Mouse (Mus musculus) heart, embryonic 14.5 days (tissue): ENCODE data around the gene Zfp334. TPM values are rescaled to one million over a fixed set of nuclear protein-coding genes. Genes with fewer than 3 reads are reported as not detected.

ENCODE experiments used
- ATAC-seq: fragments of 200-750 bp; cut with Nextera tagmentation; 2 replicates; pipeline ENCODE4 v1.8.0; 2017; ENCODE audit warnings: low read depth, moderate TSS enrichment; ENCODE audit not compliant: insufficient number of reproducible peaks, insufficient read depth, low FRiP score
- H3K27ac ChIP-seq, 2 experiments: fragments of 200-500 bp in 1 of 2; fragments of 300-500 bp in 1 of 2; sonication (generic) in 1 of 2; replicated peaks in 1 of 2; 2 replicates each; pipeline ENCODE4 v1.5.1; 2012 to 2014; ENCODE audit warnings: low read depth in 2 of 2, low read length in 2 of 2, control low read depth in 1 of 2, mild to moderate bottlenecking in 1 of 2, mixed read lengths in 1 of 2; ENCODE audit not compliant: control insufficient read depth in 1 of 2, insufficient read depth in 1 of 2
- H3K27me3 ChIP-seq: fragments of 300-500 bp; sonication (generic); 2 replicates; pipeline ENCODE4 v1.6.1; 2014; ENCODE audit warnings: mild to moderate bottlenecking, low read length, control low read depth; ENCODE audit not compliant: control insufficient read depth, insufficient read depth
- H3K36me3 ChIP-seq: fragments of 300-500 bp; sonication (generic); 2 replicates; pipeline ENCODE4 v1.6.1; 2014; ENCODE audit warnings: mild to moderate bottlenecking, control low read depth, low read length, mixed read lengths; ENCODE audit not compliant: control insufficient read depth, insufficient read depth
- H3K4me1 ChIP-seq, 2 experiments: fragments of 200-500 bp in 1 of 2; fragments of 300-500 bp in 1 of 2; sonication (generic) in 1 of 2; 2 replicates each; pipeline ENCODE4 v1.6.1; 2012 to 2014; ENCODE audit warnings: low read length in 2 of 2, control low read depth in 1 of 2, mixed read lengths in 1 of 2; ENCODE audit not compliant: control insufficient read depth in 2 of 2, insufficient read depth in 2 of 2
- H3K4me2 ChIP-seq: fragments of 300-500 bp; sonication (generic); 2 replicates; pipeline ENCODE4 v1.6.1; 2014; ENCODE audit warnings: mild to moderate bottlenecking, low read length
- H3K4me3 ChIP-seq, 2 experiments: fragments of 200-500 bp in 1 of 2; fragments of 300-500 bp in 1 of 2; sonication (generic) in 1 of 2; 2 replicates each; pipeline ENCODE4 v1.5.1; 2012 to 2014; ENCODE audit warnings: low read length in 2 of 2, mild to moderate bottlenecking in 2 of 2, control low read depth in 1 of 2, low read depth in 1 of 2, moderate library complexity in 1 of 2; ENCODE audit not compliant: control insufficient read depth in 1 of 2, insufficient read depth in 1 of 2
- H3K9ac ChIP-seq: fragments of 300-500 bp; sonication (generic); 2 replicates; pipeline ENCODE4 v1.6.1; 2014; ENCODE audit warnings: mild to moderate bottlenecking, low read length
- H3K9me3 ChIP-seq: fragments of 300-500 bp; sonication (generic); 2 replicates; pipeline ENCODE4 v1.6.1; 2016; ENCODE audit warnings: low read length, control low read depth; ENCODE audit not compliant: control insufficient read depth
- WGBS: fragments of 180-500 bp; shearing (Covaris S2); extraction: QIAGEN DNeasy Blood & Tissue Kit; methylation state at CpG from one replicate; pipeline ENCODE4 v1.1.7; 2014; 5-methylcytosine and 5-hydroxymethylcytosine counted together
- polyA plus RNA-seq: library from polyadenylated mRNA; unstranded; fragments of >200 nt; fragmentation: Nextera tagmentation; extraction: Ambion mirVana; gene quantifications from 2 replicates; pipeline ENCODE4 v1.2.1, GENCODE M21; 2014

Gene Zfp334
- polyA plus RNA-seq, 1 experiment from 2014 or later, result 6.6 TPM

DNA sequence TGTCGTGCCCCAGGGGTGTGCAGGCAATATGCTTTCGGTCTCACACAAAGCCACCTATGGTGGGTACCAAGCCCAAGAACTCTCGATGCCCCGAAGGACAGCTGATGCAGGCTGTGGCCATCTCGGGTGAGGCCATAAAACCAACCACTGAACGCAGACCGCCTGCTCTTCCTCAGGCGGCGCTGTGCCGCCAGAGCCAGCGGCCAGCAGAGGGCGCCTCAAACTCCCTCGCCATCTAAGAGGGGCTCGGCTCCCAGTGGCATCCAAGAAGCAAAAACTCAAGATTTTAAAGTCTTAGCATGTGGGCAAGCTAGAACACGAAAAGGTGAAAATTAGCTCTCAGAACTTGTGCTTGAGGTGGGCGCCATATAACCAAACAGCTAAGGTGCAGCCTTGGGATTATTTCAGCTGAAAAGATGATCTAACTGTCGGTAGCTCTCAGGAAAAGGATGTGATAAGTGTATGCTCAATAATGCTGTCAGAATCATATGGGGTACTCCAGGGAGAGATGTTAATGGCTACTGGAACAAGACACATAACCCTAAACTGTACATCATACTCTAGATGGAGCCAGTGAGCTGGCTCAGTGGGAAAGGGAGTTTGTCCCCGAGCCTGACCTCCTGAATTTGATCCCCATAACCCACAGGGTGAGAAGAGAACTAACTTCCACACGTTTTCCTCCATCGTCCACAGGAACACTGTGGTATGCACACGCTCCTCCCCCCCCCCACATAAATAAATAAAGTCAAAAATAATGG lies 23.5 kb downstream of the Zfp334 start:
- ATAC-seq, result no peak
- no peaks in the 10 kb centered on the region for H3K9me3 ChIP-seq
- 0 out of 4 replicates have a peak overlapping the region, but pooled peaks of 1 of the 2 experiments have one; percentile 6 for H3K4me3 ChIP-seq
- no peaks in the 10 kb centered on the region for H3K36me3 ChIP-seq
- H3K27ac ChIP-seq, result no peak overlapping the region
- WGBS, result 9% methylated on average over 21 of the region's 21 CpGs
- peak overlapping the region; percentile 52 for H3K4me2 ChIP-seq
- H3K9ac ChIP-seq, result no peak overlapping the region
- H3K4me1 ChIP-seq, result peaks cover 2 to 8% of the 10 kb centered on the region in 2 experiments; a peak in 3 of 4 replicates
- H3K27me3 ChIP-seq, result peaks cover 42% of the 10 kb centered on the region

DNA sequence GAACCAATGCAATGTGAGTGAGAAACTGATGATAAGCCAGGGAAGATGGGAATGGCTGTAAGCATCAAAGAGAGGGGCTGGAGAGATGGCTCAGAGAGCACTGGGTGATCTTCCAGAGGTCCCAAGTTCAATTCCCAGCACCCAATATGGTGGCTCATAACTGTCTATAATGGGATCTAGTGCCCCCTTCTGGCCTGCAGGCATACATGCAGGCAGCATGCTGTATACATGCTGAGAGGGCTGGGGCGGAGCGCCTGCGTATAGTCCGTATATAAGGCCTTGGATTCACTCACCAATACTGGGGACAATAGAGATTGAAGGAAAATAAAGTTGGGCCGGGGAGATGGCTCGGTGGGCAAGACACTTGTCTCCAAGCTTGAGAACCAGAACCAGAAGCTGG lies 24.8 kb downstream of the Zfp334 start:
- Histone ChIP-seq H3K9me3 (no peaks in the 10 kb centered on the region), H3K27ac (no peak overlapping the region), H3K4me3 (no peak overlapping the region), H3K9ac (no peak overlapping the region), H3K4me1 (peaks cover 2 to 8% of the 10 kb centered on the region in 2 experiments; a peak in 3 of 4 replicates), H3K36me3 (no peaks in the 10 kb centered on the region), H3K27me3 (peaks cover 29% of the 10 kb centered on the region), H3K4me2 (no peak overlapping the region)
- 81% methylated on average over 6 of the region's 6 CpGs for WGBS
- ATAC-seq, result no peak

DNA sequence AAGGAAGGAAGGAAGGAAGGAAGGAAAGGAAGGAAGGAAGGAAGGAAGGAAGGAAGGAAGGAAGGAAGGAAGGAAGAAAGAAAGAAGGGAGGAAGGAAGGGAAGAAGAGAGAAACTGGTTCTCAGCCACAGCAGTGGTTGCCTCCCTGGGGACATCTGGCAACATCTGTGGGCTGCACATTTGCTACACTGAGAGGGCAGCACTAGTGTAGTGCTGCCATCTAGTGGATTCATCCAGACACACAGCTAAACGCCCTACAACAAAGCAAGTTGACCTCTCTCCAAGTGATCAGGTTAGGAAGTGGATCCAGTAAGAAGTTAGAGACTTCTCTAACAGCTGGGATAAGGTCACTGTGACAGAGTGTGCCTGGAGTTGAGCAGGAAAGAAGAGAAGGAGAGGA lies 27.2 kb downstream of the Zfp334 start:
- Histone ChIP-seq H3K9me3 (no peaks in the 10 kb centered on the region), H3K36me3 (no peaks in the 10 kb centered on the region), H3K4me3 (no peak overlapping the region), H3K27me3 (peaks cover 14% of the 10 kb centered on the region), H3K4me1 (peaks cover 0 to 2% of the 10 kb centered on the region in 2 experiments; a peak in 1 of 4 replicates), H3K27ac (no peak overlapping the region), H3K4me2 (no peak overlapping the region), H3K9ac (no peak overlapping the region)
- 0% methylated on average over 1 of the region's 1 CpGs for WGBS
- no peak for ATAC-seq

DNA sequence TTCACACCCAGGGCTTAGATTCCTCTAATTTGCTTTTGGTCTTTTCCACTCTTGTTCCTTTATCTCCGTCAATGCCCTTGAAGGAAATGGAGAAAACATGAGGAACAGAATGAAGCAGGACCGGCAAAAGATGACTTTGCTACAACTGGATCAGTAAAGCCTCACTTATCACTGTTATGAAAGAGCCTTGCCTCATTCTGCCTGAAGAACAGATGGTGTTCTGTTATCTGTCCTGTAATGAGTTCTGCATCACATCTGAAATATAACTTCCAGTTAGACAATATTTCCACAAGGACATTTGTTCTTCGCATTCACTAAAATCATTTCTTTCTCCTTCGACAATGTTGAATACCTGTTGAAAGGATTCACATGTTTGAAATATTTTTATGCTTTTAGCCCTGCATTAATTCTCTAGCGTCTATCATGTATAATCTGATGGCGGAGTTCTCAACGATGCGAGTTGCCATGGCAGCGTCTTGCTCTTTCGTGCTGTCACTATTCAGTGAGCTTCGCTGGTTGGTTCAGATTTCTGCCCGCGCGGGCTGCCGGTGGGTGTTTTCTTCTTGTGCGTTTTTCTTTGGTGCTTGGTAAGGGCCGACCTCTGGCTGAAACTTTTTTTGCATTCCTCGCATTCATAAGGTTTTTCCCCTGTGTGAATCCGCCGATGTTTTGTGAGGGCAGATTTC lies 36.1 kb downstream of the Zfp334 start:
- H3K4me1 ChIP-seq, result no peaks in the 10 kb centered on the region
- H3K27me3 ChIP-seq, result no peaks in the 10 kb centered on the region
- no peak overlapping the region for H3K27ac ChIP-seq
- no peaks in the 10 kb centered on the region for H3K36me3 ChIP-seq
- WGBS, result 86% methylated on average over 20 of the region's 20 CpGs
- H3K4me2 ChIP-seq, result no peak overlapping the region
- H3K9ac ChIP-seq, result no peak overlapping the region
- ATAC-seq, result no peak
- peaks cover 33% of the 10 kb centered on the region for H3K9me3 ChIP-seq
- no peak overlapping the region for H3K4me3 ChIP-seq

DNA sequence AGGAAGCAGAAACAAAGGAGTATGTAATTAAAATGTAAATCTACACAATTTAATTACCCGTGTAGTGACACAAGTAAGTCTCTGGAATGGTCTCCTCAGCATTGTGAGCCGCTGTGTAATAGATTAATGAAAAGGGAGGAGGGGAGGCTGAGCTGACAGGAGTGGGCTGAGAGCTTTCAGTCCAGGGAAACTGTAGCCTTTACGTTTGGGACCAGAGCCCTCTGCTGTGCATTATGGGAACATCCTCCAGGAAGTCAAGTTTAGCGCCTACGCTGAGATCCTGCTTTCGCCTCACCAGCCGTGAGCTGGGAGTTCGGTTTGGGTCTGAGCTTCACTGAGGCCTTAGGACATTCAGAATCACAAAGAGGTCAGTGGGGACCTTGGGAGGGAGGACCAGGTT lies 38.6 kb downstream of the Zfp334 start:
- Histone ChIP-seq H3K9me3 (peaks cover 33% of the 10 kb centered on the region), H3K9ac (no peak overlapping the region), H3K36me3 (no peaks in the 10 kb centered on the region), H3K4me2 (no peak overlapping the region), H3K27ac (no peak overlapping the region), H3K27me3 (no peaks in the 10 kb centered on the region), H3K4me1 (no peaks in the 10 kb centered on the region), H3K4me3 (no peak overlapping the region)
- ATAC-seq, result no peak
- 28% methylated on average over 8 of the region's 8 CpGs for WGBS

DNA sequence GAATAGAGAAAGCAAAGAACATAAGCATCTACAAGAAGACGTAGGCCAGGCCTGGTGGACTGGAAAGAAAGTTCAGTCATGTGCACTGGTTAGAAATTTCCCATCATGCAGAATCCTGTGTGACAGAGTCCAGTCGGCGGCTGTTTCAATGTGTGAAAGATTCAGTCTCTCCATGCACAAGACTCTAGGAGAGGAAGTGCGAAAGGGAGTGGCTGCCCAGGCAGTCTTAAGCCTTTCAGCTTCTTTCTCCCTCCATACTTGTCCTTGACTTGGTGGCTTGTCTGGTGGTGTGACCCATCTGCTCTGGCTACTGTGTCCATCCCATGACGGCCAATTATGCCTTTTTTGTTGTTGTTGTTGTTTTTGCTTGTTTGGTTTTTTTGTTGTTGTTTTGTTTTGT lies 41.9 kb downstream of the Zfp334 start:
- 84% methylated on average over 5 of the region's 5 CpGs for WGBS
- H3K27me3 ChIP-seq, result no peaks in the 10 kb centered on the region
- no peaks in the 10 kb centered on the region for H3K36me3 ChIP-seq
- no peak for ATAC-seq
- no peaks in the 10 kb centered on the region for H3K4me1 ChIP-seq
- H3K4me2 ChIP-seq, result no peak overlapping the region
- no peak overlapping the region for H3K27ac ChIP-seq
- 0 out of 2 replicates have a peak, but pooled peaks cover 4% of the 10 kb centered on the region for H3K9me3 ChIP-seq
- no peak overlapping the region for H3K4me3 ChIP-seq
- no peak overlapping the region for H3K9ac ChIP-seq

DNA sequence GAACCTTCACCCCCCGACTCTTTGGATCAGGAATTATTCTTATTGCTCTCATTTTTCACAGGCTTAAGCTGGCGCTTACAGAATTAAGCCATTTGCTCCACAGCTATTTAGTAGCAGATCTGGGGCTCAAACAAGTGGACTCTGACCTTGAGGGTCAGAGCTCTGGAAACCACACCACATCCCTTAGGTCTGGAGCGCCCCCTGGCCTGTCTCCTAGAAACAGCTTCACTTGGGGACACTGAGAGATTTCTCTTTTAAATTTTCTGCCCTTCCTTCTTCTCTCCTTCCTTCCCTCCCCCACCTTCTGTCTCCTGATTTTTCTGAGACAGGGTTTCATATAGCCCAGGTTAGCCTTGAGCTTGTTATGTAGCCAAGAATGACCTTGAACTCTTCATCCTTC lies 50.9 kb downstream of the Zfp334 start:
- Histone ChIP-seq H3K4me1 (no peaks in the 10 kb centered on the region), H3K9ac (no peak overlapping the region), H3K27ac (no peak overlapping the region), H3K9me3 (no peaks in the 10 kb centered on the region), H3K4me3 (no peak overlapping the region), H3K27me3 (no peaks in the 10 kb centered on the region), H3K4me2 (no peak overlapping the region), H3K36me3 (no peaks in the 10 kb centered on the region)
- no peak for ATAC-seq
- 27% methylated on average over 3 of the region's 3 CpGs for WGBS
